Mouse (Mus musculus) gastrocnemius, adult 2 months (tissue): ENCODE data around the gene Myh1. TPM values are rescaled to one million over a fixed set of nuclear protein-coding genes. Genes with fewer than 3 reads are reported as not detected.

Experiments
- DNase-seq: peaks from one replicate; pipeline ENCODE4 v3.0.0; 2022
- H3K27ac ChIP-seq: fragments of 200-600 bp; 2 replicates; pipeline ENCODE4 v1.8.1; 2022; ENCODE audit warnings: mild to moderate bottlenecking
- H3K4me3 ChIP-seq: fragments of 200-600 bp; 2 replicates; pipeline ENCODE4 v1.8.1; 2022; ENCODE audit warnings: mild to moderate bottlenecking, moderate library complexity
- CTCF ChIP-seq: fragments of 200-600 bp; IDR thresholded peaks from 2 replicates; pipeline ENCODE4 v1.8.1; 2022; ENCODE audit warnings: antibody characterized with exemption, mild to moderate bottlenecking, moderate library complexity
- intact Hi-C: fragments of 180-260 bp; cut with DNase I; formaldehyde crosslinking; loops from one replicate; pipeline ENCODE4 v1.15.1; 2025
- long read RNA-seq, 2 experiments: library from polyadenylated mRNA; stranded (forward); transcript quantifications; one replicate each; pipeline ENCODE4 v2.0.0; 2021
- total RNA-seq, 2 experiments: library from RNA; stranded (reverse); gene quantifications; 2 replicates each; pipeline ENCODE4 v1.2.3; 2021

Gene Myh1
- total RNA-seq = 1,000 to 10,000 TPM; 1,466 to 5,880 TPM
- long read RNA-seq, experiment 1, full-length matches to known transcripts = 6,898 of 10,134 reads
- long read RNA-seq, experiment 1, partial matches to known transcripts = 2,955 of 10,134 reads
- long read RNA-seq, experiment 1, other reads (novel, unspliced or antisense) = 281 of 10,134 reads
- long read RNA-seq, experiment 2, full-length matches to known transcripts = 3,722 of 5,362 reads
- long read RNA-seq, experiment 2, partial matches to known transcripts = 1,493 of 5,362 reads
- long read RNA-seq, experiment 2, other reads (novel, unspliced or antisense) = 147 of 5,362 reads

DNA sequence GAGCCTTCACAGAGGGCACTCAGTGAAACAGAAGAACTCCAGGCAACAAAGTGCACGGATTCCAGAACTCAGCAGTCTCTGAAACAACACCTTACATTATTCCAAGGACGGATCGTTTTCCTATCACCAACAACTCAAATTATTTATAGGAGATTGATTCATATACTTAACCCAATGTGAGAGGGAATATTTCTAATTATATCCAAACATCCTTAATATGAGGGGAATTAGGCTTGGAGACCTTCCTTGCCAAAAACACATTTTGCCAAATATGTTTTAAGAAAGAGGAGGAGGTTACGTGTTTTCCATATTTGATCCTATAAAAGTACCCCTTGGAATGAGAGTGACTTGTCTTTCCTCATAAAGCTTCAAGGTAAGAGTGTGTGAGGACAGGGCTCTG, at the start of gene Myh1:
TSS of gene Myh1 (plus strand) at position 301 of the 400 bp plus-strand sequence.
- intact Hi-C loops = loop anchor here (5.0 kb wide), 1 partner anchor 52 kb away; no protein-coding TSS in a partner anchor
- no peak for TF ChIP-seq CTCF
- peak within 1 kb of the TSS; percentile 73 for H3K27ac ChIP-seq
- no peak for DNase-seq
- H3K4me3 ChIP-seq = peak within 1 kb of the TSS; percentile 59

- Histone ChIP-seq H3K27ac (no peak overlapping the region), H3K4me3 (no peak overlapping the region)
- intact Hi-C loops = no loop called here
- no peak for DNase-seq
- TF ChIP-seq CTCF = no peak
Observed at GRCm38 (mm10) chr11:67150237-67150636, 49.6 kb upstream of the Myh1 start.

- intact Hi-C loops = no loop called here
- no peak for TF ChIP-seq CTCF
- H3K4me3 ChIP-seq = no peak overlapping the region
- no peak for DNase-seq
- no peak overlapping the region for H3K27ac ChIP-seq
Observed at GRCm38 (mm10) chr11:67151159-67151558, 48.7 kb upstream of the Myh1 start.

GRCm38 (mm10) chr11:67151651-67152630, 47.9 kb upstream of the Myh1 start:
- intact Hi-C loops = no loop called here
- H3K4me3 ChIP-seq = no peak overlapping the region
- H3K27ac ChIP-seq = peak overlapping the region; percentile 53; the same call in 1 of the 2 replicates
- no peak for DNase-seq
- no peak for TF ChIP-seq CTCF

- no peak overlapping the region for H3K4me3 ChIP-seq
- DNase-seq = peak; percentile 84
- no peak for TF ChIP-seq CTCF
- H3K27ac ChIP-seq = peak overlapping the region; percentile 51
- intact Hi-C loops = no loop called here
Observed at GRCm38 (mm10) chr11:67153123-67153522, 46.7 kb upstream of the Myh1 start.

DNA sequence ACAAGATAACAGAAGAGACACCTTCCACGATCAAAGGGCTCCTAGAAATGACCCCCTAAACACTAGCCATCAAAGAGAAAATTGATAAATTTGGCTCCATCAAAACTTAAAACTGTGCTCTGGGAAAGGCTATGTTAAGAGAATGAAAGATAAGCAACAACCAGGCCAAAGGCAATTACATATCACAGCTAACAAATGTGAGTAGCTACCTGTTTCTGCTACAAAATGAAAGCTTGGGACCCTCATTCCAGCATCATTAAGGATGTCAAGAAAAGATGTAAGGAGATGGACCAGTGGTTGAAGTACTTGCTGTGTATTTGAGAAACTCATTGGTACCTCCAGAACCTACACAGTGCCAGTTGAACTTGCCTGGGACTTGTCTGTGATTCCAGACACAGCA, 46.0 kb upstream of the Myh1 start:
- no peak for TF ChIP-seq CTCF

GRCm38 (mm10) chr11:67155650-67156049, 44.2 kb upstream of the Myh1 start:
- TF ChIP-seq CTCF = no peak
- DNase-seq = no peak
- H3K4me3 ChIP-seq = no peak overlapping the region
- intact Hi-C loops = no loop called here
- H3K27ac ChIP-seq = no peak overlapping the region

More for the DNA sequence above, 46.0 kb upstream of the Myh1 start:
- intact Hi-C loops = no loop called here
- Histone ChIP-seq H3K27ac (no peak overlapping the region; the same call in 1 of the 2 replicates), H3K4me3 (no peak overlapping the region)
- no peak for DNase-seq

- TF ChIP-seq CTCF = no peak
- no peak overlapping the region for H3K27ac ChIP-seq
- DNase-seq = no peak
- intact Hi-C loops = no loop called here
- H3K4me3 ChIP-seq = no peak overlapping the region
Observed at GRCm38 (mm10) chr11:67160131-67160530, 39.7 kb upstream of the Myh1 start.

- intact Hi-C loops = no loop called here
- peak; percentile 40 for DNase-seq
- H3K27ac ChIP-seq = peak overlapping the region; percentile 67
- no peak overlapping the region for H3K4me3 ChIP-seq
- no peak for TF ChIP-seq CTCF
Observed at GRCm38 (mm10) chr11:67163701-67164100, 36.2 kb upstream of the Myh1 start.

GRCm38 (mm10) chr11:67164851-67165250, 35.0 kb upstream of the Myh1 start:
- no peak overlapping the region for H3K27ac ChIP-seq
- TF ChIP-seq CTCF = no peak
- no peak overlapping the region for H3K4me3 ChIP-seq
- intact Hi-C loops = no loop called here
- no peak for DNase-seq

DNA sequence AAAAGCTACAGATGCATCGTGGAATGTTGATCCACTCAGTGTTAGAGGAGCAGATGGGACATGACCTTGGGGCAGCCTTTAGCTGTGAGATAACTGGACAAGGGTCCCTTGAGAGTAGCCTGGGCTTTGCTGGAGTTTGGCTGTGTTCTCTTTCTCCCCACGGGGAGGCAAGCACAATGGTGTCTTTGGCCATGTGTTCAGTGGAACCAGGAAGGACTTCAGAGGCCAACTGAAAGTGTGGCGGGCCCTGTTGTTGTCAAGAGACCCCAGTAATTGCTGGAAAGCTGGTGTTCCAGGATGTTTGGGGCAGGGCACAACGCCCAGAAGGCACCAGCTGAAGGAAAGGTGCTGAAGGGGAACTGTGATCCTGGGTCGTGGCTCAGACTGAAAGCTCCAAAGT, 30.6 kb upstream of the Myh1 start:
- intact Hi-C loops = no loop called here
- DNase-seq = no peak
- H3K27ac ChIP-seq = peak overlapping the region; percentile 35; the same call in 1 of the 2 replicates
- H3K4me3 ChIP-seq = no peak overlapping the region
- TF ChIP-seq CTCF = no peak

DNA sequence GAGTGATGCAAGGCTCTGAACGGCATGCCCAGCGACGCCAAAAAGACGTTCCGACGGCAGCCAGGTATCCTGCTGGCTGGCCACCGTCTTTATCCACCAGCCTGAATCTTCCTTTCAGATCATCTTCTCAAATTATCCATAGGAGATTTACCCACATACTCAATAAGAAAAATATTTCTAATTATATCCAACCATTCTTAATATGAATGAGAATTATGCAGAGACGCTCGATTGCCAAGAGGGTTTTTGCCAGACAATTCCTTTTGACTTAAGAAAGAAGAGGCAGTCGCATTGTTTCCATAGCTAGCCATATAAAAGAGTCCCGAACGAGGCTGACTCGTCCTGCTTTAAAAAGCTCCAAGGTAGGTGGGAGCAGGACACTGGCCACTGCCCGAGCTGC, 29.1 kb upstream of the Myh1 start, which contains the start of gene Myh2:
TSS of gene Myh2 (plus strand) at position 301 of the 400 bp plus-strand sequence.
- intact Hi-C loops = no loop called here
- Histone ChIP-seq H3K4me3 (peak within 1 kb of the TSS; percentile 59), H3K27ac (peak within 1 kb of the TSS; percentile 76)
- no peak for DNase-seq
- TF ChIP-seq CTCF = no peak

DNA sequence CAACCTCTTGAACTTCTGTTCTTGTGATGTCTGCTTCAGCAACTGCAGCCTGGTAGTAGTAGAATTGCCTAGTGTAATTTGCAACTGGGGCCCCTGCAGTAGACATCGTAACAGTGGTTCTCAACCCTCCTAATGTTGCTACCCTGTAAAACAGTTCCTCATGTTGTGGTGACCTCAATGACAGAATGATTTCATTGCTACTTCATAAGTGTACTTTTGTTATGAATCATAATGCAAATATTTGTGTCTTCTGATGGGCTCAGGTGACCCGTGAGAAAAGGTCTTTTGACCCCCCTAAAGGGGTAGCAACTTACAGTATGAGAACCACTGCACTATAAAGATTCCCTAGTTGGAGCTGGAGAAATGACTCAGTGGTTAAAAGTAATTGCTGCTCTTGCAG, 27.4 kb upstream of the Myh1 start:
- no peak for DNase-seq
- intact Hi-C loops = no loop called here
- Histone ChIP-seq H3K27ac (peak overlapping the region; percentile 76), H3K4me3 (peak overlapping the region; percentile 59)
- no peak for TF ChIP-seq CTCF
